Mouse (Mus musculus) WW6 (cell line): Measurements from ENCODE around the gene Mapk6.
"Not testable (repeated sequence)": the region's sequence is repeated elsewhere in the genome, so short reads cannot be mapped to it uniquely, and the experiment has no call there.

Experiments used
- DNase-seq: peaks from one replicate; pipeline ENCODE4 v3.0.0-alpha.2; 2013; ENCODE audit warnings: low read depth, low spot score

Mapk6 gene

GRCm38 (mm10) chr9:75382825-75383224, 27.0 kb downstream of the Mapk6 start:
- DNase-seq, result no peak

- no peak for DNase-seq
Measured at GRCm38 (mm10) chr9:75378774-75379173, 31.0 kb downstream of the Mapk6 start.

- no peak for DNase-seq
Measured at GRCm38 (mm10) chr9:75376428-75376827, 33.4 kb downstream of the Mapk6 start.

GRCm38 (mm10) chr9:75375606-75376005, 34.2 kb downstream of the Mapk6 start:
- DNase-seq, result no peak

GRCm38 (mm10) chr9:75368779-75369178, 41.0 kb downstream of the Mapk6 start:
- DNase-seq, result no peak

- no peak for DNase-seq
Measured at GRCm38 (mm10) chr9:75366191-75366590, 43.6 kb downstream of the Mapk6 start.

- no peak for DNase-seq
Measured at GRCm38 (mm10) chr9:75365195-75365594, 44.6 kb downstream of the Mapk6 start.

GRCm38 (mm10) chr9:75363702-75364101, 46.1 kb downstream of the Mapk6 start:
- DNase-seq, result not testable (repeated sequence)

- no peak for DNase-seq
Measured at GRCm38 (mm10) chr9:75363001-75363400, 46.8 kb downstream of the Mapk6 start.

GRCm38 (mm10) chr9:75362201-75362600, 47.6 kb downstream of the Mapk6 start:
- no peak for DNase-seq

- no peak for DNase-seq
Measured at GRCm38 (mm10) chr9:75361699-75362098, 48.1 kb downstream of the Mapk6 start.

- no peak for DNase-seq
Measured at GRCm38 (mm10) chr9:75357087-75357654, 52.6 kb downstream of the Mapk6 start.

GRCm38 (mm10) chr9:75355783-75356182, 54.0 kb downstream of the Mapk6 start:
- DNase-seq, result no peak

GRCm38 (mm10) chr9:75353094-75353493, 56.7 kb downstream of the Mapk6 start:
- no peak for DNase-seq

GRCm38 (mm10) chr9:75348641-75349040, 61.2 kb downstream of the Mapk6 start:
- DNase-seq, result no peak

GRCm38 (mm10) chr9:75348066-75348465, 61.7 kb downstream of the Mapk6 start:
- no peak for DNase-seq

- DNase-seq, result no peak
Measured at GRCm38 (mm10) chr9:75347458-75347857, 62.3 kb downstream of the Mapk6 start, which contains the start of gene Bcl2l10. TSS of gene Bcl2l10 (plus strand) at chr9:75347758.

GRCm38 (mm10) chr9:75342433-75342832, 67.4 kb downstream of the Mapk6 start:
- no peak for DNase-seq

GRCm38 (mm10) chr9:75338016-75338415, 71.8 kb downstream of the Mapk6 start:
- DNase-seq, result no peak

- no peak for DNase-seq
Measured at GRCm38 (mm10) chr9:75334440-75334839, 75.4 kb downstream of the Mapk6 start.

GRCm38 (mm10) chr9:75330821-75331220, 79.0 kb downstream of the Mapk6 start:
- DNase-seq, result no peak

- no peak for DNase-seq
Measured at GRCm38 (mm10) chr9:75328047-75328446, 81.8 kb downstream of the Mapk6 start.

GRCm38 (mm10) chr9:75322099-75322885, 87.5 kb downstream of the Mapk6 start:
- no peak for DNase-seq
